Mouse (Mus musculus): ENCODE measurements around the gene Urgcp. TPM values are rescaled to one million over a fixed set of nuclear protein-coding genes. Genes with fewer than 3 reads are reported as not detected.
"Not testable (repeated sequence)": the region's sequence is repeated elsewhere in the genome, so short reads cannot be mapped to it uniquely, and the experiment has no call there.

The Urgcp gene
- 22.8 and 23.0 TPM in 2 replicates for polyA plus RNA-seq (2015; fragmentation: Nextera tagmentation; extraction: Ambion mirVana)

DNA sequence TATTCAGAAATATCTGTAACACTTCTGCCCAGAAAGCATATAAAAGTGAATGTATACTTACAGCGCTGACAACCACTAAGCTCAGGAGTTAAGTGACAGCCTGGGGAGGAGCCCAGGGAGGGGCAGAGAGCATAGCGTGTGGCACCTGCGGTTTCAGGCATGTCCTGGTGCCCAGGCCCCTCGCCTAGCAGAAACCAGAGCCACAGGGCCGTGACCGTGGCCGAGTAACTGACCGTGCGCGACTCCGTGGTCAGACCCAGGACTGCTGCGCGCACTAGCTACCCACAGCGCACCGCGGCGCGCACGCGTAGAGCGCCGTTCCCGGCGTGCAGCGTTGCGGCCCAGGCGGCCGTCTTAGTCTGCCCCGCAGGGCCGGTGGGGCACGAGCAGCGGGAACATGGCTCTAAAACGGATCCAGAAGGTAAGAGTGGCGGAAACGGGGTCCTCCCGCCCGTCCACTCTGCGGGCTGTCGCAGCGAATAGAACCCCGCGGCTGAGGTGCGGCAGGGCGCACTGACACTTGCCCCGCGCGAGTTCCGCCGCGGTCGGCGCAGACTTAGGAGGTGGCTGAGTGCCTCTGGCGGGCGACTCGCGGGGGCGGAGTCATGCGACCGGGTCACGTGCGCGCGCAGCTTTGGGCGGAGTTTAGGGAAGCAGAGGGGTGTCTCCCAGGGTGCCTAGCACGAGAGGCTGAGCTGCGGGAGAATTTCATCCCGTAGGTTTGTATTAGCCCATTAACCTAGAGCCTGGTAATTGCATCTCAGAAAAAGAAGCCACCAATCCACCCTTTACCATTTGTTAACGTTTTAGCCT lies at the start of gene Urgcp:
Gene Urgcp (minus strand): TSS at position 557 of the 813 bp plus-strand sequence.
- WGBS, result under 1% methylated on average over 68 of the region's 68 CpGs
- peak; percentile 97 for ATAC-seq (replicated peaks; ENCODE audit: low FRiP score, low read depth)

DNA sequence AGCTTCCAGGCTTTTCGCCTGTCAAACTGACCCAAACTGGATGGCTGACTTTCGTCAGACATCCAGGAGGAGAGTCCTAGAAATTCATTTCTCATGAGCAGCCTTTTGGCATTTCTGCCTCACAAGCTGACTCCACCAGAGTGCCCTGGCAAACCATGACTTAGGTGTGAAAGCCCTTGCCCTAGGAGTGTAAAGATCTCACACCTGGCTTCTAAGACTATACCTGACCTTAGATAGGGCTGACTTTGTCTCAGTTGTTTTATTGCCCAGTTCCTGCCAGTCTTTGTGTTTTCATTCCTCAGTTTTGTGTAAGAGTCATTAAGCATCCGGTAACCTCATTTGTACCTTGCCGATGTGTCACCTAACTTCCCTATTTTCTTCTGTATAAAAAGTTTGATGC lies 47.3 kb upstream of the Urgcp start:
- not testable (repeated sequence) for H3K4me1 ChIP-seq (replicated peaks; ENCODE audit: insufficient read depth, low read length); H3K27me3 ChIP-seq (ENCODE audit: insufficient read depth, low read length); H3K9me3 ChIP-seq (replicated peaks; ENCODE audit: low read length); H3K4me3 ChIP-seq (replicated peaks; ENCODE audit: low read depth, low read length); H3K36me3 ChIP-seq (ENCODE audit: insufficient read depth, low read length); H3K27ac ChIP-seq; DNase-seq (ENCODE audit: low spot score); H3K9ac ChIP-seq (ENCODE audit: low read depth, low read length); ATAC-seq (replicated peaks; ENCODE audit: low FRiP score, low read depth); H3K4me2 ChIP-seq (ENCODE audit: low read length)
- WGBS, result 79% methylated on average over 4 of the region's 4 CpGs

More for the DNA sequence above, at the start of gene Urgcp:
- no peaks in the 10 kb centered on the region for H3K36me3 ChIP-seq (ENCODE audit: insufficient read depth, low read length)
- H3K4me3 ChIP-seq (replicated peaks; ENCODE audit: low read depth, low read length), result peak within 1 kb of the TSS; percentile 67
- peak; percentile 22; the same call in 1 of the 2 replicates for TF ChIP-seq CTCF (IDR thresholded peaks at IDR 0.05; ENCODE audit: low read depth)
- H3K4me2 ChIP-seq (ENCODE audit: low read length), result peak within 1 kb of the TSS; percentile 69
- H3K9ac ChIP-seq (ENCODE audit: low read depth, low read length), result peak within 1 kb of the TSS; percentile 75
- no peaks in the 10 kb centered on the region for H3K27me3 ChIP-seq (ENCODE audit: insufficient read depth, low read length)
- H3K27ac ChIP-seq, result peak within 1 kb of the TSS; percentile 98
- peak; percentile 96 for DNase-seq (ENCODE audit: low spot score)
- H3K9me3 ChIP-seq (replicated peaks; ENCODE audit: low read length), result no peaks in the 10 kb centered on the region
- 0 out of 2 replicates have a peak, but pooled peaks cover 3% of the 10 kb centered on the region for H3K4me1 ChIP-seq (replicated peaks; ENCODE audit: insufficient read depth, low read length)

DNA sequence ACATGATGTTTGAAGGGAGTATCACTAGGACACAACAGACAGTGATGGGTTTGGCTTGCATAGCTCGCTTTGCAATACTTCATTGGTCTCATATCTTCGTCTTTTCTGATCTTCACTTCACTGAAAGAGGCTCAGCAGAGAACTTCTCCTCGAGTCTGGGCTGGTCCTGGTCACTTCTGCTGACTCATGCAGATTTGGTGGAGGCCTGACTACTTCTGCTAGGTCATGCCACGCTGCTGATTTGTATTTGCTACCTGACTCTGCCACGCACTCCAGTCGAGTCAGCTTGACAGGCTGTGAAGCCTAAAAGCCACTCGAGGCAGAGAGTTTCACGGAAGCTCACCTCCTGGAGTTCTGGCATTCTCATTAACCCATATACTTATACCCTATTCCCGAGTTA lies 45.8 kb upstream of the Urgcp start:
- Histone ChIP-seq H3K4me3 (replicated peaks; ENCODE audit: low read depth, low read length) (no peak overlapping the region), H3K27me3 (ENCODE audit: insufficient read depth, low read length) (no peaks in the 10 kb centered on the region), H3K9me3 (replicated peaks; ENCODE audit: low read length) (no peaks in the 10 kb centered on the region), H3K36me3 (ENCODE audit: insufficient read depth, low read length) (no peaks in the 10 kb centered on the region), H3K27ac (no peak overlapping the region), H3K9ac (ENCODE audit: low read depth, low read length) (no peak overlapping the region), H3K4me1 (replicated peaks; ENCODE audit: insufficient read depth, low read length) (no peaks in the 10 kb centered on the region), H3K4me2 (ENCODE audit: low read length) (no peak overlapping the region)
- ATAC-seq (replicated peaks; ENCODE audit: low FRiP score, low read depth) (no peak), DNase-seq (ENCODE audit: low spot score) (no peak)
- WGBS, result 88% methylated on average over 9 of the region's 9 CpGs
- TF ChIP-seq CTCF (IDR thresholded peaks at IDR 0.05; ENCODE audit: low read depth), result no peak

DNA sequence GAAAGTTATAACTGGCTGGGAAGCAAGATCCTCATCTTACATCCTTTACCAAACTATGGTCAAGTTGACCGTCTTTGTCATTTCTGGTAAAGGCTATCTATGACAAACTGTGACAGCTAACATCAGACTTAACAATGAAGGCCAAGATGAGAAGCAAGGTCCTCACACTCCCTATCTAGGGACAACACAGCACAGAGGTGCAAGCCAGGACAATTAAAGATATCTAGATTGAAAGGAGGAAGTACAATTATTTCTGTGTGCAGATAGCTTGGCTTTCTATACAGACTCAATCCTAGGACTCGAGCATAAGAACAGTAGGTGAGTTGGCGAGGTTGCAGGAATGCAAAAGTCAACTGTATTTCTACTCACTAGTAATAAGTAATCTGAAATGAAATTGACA lies 43.5 kb upstream of the Urgcp start:
- no peak overlapping the region for H3K4me2 ChIP-seq (ENCODE audit: low read length)
- WGBS, result 81% methylated on average over 3 of the region's 3 CpGs
- no peaks in the 10 kb centered on the region for H3K9me3 ChIP-seq (replicated peaks; ENCODE audit: low read length)
- no peak overlapping the region for H3K9ac ChIP-seq (ENCODE audit: low read depth, low read length)
- ATAC-seq (replicated peaks; ENCODE audit: low FRiP score, low read depth) (no peak), DNase-seq (ENCODE audit: low spot score) (no peak)
- no peaks in the 10 kb centered on the region for H3K27me3 ChIP-seq (ENCODE audit: insufficient read depth, low read length)
- peaks cover 2% of the 10 kb centered on the region; the same call in 1 of the 2 replicates for H3K36me3 ChIP-seq (ENCODE audit: insufficient read depth, low read length)
- H3K27ac ChIP-seq, result no peak overlapping the region
- H3K4me3 ChIP-seq (replicated peaks; ENCODE audit: low read depth, low read length), result no peak overlapping the region
- no peak for TF ChIP-seq CTCF (IDR thresholded peaks at IDR 0.05; ENCODE audit: low read depth)
- 0 out of 2 replicates have a peak, but pooled peaks cover 3% of the 10 kb centered on the region for H3K4me1 ChIP-seq (replicated peaks; ENCODE audit: insufficient read depth, low read length)

DNA sequence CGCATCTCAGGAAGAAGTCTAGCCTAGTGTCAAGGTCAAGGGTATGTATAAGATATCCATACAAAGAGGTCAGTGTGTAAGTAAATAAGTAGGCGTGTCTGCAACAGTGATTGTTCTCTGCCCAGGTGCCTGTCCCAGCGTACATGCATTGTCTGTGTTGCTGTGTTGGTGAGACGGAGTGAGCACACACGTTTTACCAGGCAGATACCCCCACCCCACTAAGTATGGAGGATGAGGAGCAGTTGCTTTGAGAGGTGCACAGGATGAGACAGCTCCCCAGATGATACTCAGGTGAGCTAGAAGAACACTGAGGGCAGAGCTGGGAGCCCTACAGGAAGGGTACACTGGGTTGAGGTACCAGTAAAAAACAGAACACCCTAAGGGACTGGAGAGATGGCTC lies 42.0 kb upstream of the Urgcp start:
- no peak for ATAC-seq (replicated peaks; ENCODE audit: low FRiP score, low read depth)
- Histone ChIP-seq H3K27ac (no peak overlapping the region), H3K9ac (ENCODE audit: low read depth, low read length) (no peak overlapping the region), H3K4me3 (replicated peaks; ENCODE audit: low read depth, low read length) (no peak overlapping the region), H3K4me1 (replicated peaks; ENCODE audit: insufficient read depth, low read length) (0 out of 2 replicates have a peak, but pooled peaks cover 3% of the 10 kb centered on the region), H3K27me3 (ENCODE audit: insufficient read depth, low read length) (no peaks in the 10 kb centered on the region), H3K9me3 (replicated peaks; ENCODE audit: low read length) (no peaks in the 10 kb centered on the region), H3K36me3 (ENCODE audit: insufficient read depth, low read length) (peaks cover 11% of the 10 kb centered on the region), H3K4me2 (ENCODE audit: low read length) (no peak overlapping the region)
- no peak for DNase-seq (ENCODE audit: low spot score)
- WGBS, result 76% methylated on average over 5 of the region's 5 CpGs
- no peak for TF ChIP-seq CTCF (IDR thresholded peaks at IDR 0.05; ENCODE audit: low read depth)

DNA sequence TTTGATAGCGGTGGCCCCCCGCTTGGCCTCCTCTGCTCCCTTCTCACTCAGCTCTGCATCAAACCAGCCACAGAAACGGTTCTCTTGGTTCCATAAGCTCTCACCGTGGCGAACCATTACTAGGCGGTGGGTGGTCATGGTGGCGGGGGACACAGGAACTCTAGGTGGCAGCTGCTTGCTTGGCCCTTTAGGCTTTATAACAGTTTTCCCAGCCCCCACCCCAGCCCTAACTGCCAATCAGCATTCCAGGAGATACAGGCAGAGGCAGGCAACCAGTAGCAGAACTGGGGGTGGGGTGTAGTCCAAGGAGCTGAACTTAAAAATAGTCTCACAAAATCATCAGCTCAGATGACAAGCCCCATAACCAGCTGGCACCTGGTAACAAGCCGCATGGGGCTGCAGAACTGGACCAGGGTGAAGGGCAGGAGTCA lies 41.4 kb upstream of the Urgcp start, which contains the start of gene Pgam2:
Gene Pgam2 (minus strand): TSS at position 183 of the 431 bp plus-strand sequence.
- Histone ChIP-seq H3K36me3 (ENCODE audit: insufficient read depth, low read length) (peaks cover 15% of the 10 kb centered on the region), H3K9me3 (replicated peaks; ENCODE audit: low read length) (no peaks in the 10 kb centered on the region), H3K4me3 (replicated peaks; ENCODE audit: low read depth, low read length) (no peak within 1 kb of the TSS), H3K4me2 (ENCODE audit: low read length) (no peak within 1 kb of the TSS), H3K27me3 (ENCODE audit: insufficient read depth, low read length) (no peaks in the 10 kb centered on the region), H3K9ac (ENCODE audit: low read depth, low read length) (no peak within 1 kb of the TSS), H3K27ac (0 out of 2 replicates have a peak within 1 kb of the TSS, but pooled peaks have one; percentile 15), H3K4me1 (replicated peaks; ENCODE audit: insufficient read depth, low read length) (0 out of 2 replicates have a peak, but pooled peaks cover 3% of the 10 kb centered on the region)
- TF ChIP-seq CTCF (IDR thresholded peaks at IDR 0.05; ENCODE audit: low read depth), result no peak
- ATAC-seq (replicated peaks; ENCODE audit: low FRiP score, low read depth), result peak; percentile 22; the same call in 1 of the 2 replicates
- 62% methylated on average over 8 of the region's 8 CpGs for WGBS
- no peak for DNase-seq (ENCODE audit: low spot score)
